Mouse (Mus musculus) left cerebral cortex, postnatal 25 days (tissue): Measurements from ENCODE around the gene Cap2. TPM values are rescaled to one million over a fixed set of nuclear protein-coding genes. Genes with fewer than 3 reads are reported as not detected.
A peak's percentile ranks its signal among the peaks of the same experiment; 100 is the strongest.

Source experiments
- DNase-seq, 2 experiments: peaks; one replicate each; pipeline ENCODE4 v3.0.0; 2022; ENCODE audit warnings: low spot score in 2 of 2, mixed read lengths in 1 of 2
- intact Hi-C: fragments of 180-260 bp; cut with DNase I; formaldehyde crosslinking; loops from one replicate; pipeline ENCODE4 v1.15.1; 2025
- total RNA-seq, 2 experiments: library from RNA; stranded (reverse); gene quantifications; 2 replicates each; pipeline ENCODE4 v1.2.3; 2021

Gene Cap2
- total RNA-seq, 2 experiments from 2014 or later = 252 to 280 TPM

DNA sequence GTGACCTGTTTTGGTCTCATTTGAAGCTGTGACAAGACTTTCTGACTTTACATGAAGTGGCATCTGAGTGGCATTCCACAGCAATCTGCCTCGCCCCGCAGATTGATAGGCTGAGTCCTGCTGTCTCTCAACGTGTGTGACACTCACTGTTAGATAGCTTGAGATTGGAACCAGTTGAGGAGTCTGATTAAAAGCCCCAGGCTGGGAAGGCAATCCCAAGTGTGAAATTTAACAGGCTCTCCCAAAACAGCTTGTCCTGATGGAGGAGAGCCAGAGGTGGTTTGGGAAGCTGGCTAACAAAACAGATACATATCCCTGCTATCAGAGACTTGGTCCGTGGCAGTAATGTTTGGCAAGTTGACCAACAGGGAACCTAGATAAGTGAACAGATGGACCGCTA, 21.6 kb downstream of the Cap2 start:
- peak in 1 of 2 experiments; percentile 74 for DNase-seq
- intact Hi-C loops = no loop called here

- intact Hi-C loops = no loop called here
- peak; percentile 51 to 88 for DNase-seq
These were observed 22.1 kb downstream of the Cap2 start for GRCm38 (mm10) chr13:46523712-46524111.

DNA sequence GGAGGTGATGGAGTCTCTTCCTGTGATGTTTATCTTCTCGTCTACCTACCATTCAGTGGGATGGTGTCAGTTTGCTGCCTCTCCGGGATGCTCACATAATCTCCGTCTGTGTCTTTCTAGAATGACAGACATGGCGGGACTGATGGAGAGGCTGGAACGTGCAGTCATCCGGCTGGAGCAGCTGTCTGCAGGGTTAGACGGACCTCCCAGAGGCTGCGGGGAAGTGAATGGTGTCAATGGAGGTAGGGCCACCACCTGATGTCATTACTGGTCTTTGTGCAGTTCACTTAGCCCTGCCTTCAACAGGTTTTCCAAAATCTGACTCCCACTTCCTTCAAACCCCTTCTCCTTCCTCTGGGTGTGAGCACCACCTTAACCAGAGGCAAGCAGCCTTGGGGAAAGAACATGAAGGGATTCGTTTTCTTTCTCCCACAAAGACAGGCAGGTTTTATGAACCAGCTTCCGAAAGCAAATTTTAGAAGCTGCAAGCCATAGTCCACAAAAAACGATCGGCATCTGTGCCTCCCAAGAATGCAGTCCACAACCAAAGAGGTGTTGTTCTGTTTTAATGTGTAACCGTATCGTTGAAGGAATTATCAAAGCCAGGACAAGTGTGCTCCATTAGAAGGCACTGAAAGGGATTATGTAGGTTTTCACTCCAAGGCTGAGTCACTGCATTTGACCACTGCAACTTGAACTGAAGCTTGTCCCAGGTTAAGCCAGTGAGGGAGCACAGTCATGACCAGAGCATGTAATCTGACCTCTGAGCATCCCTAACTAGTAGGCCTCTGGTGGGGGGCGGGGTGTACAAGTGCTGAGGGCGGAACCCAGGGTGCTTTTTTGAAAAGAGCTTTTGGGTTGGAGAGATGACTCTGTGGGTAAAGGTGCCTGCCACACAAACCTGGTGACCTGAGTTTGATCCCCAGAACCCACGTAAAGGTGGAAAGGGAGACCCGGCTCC, 23.9 kb downstream of the Cap2 start:
- DNase-seq = no peak
- intact Hi-C loops = no loop called here

DNA sequence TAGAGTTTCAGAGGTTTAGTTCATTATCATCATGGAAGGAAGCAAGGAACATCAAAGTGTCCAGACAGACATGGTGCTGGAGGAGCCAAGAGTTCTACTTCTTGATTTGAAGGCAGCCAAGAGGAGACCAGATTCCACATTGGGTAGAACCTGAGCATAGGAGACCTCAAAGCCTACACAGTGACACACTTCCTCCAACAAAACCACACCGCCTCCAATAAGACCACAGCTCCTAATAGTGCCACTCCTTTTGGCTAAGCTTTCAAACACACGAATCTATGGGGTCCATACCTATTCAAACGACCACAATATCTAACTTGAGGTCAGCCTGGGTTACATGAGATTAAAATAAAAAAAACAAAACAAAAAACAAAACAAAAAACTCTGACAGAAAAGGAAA, 25.0 kb downstream of the Cap2 start:
- intact Hi-C loops = no loop called here
- DNase-seq = no peak

DNA sequence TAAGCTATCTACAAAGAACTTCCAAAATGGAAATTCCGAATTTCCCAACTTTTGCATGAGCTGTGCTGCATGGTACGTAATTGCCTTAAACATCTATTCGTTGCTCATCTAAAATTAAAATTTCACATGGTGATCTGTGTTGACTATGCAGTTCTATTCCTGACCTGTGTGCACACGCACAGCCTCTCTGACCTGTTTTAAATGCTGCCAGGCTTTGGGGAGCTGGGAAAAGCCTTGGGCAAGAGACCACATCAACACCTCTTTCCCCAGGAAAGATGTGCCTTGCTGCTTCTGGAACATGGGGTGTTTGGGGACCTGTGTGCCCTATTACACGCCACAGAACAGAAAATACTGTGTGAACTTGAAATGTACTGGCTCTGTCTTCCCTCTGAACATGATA, 25.7 kb downstream of the Cap2 start:
- no peak for DNase-seq
- intact Hi-C loops = no loop called here

- intact Hi-C loops = no loop called here
- DNase-seq = no peak
These were observed 27.4 kb downstream of the Cap2 start for GRCm38 (mm10) chr13:46529037-46529436.

GRCm38 (mm10) chr13:46530546-46530945, 28.9 kb downstream of the Cap2 start:
- no peak for DNase-seq
- intact Hi-C loops = no loop called here

- intact Hi-C loops = no loop called here
- DNase-seq = no peak
These were observed 30.0 kb downstream of the Cap2 start for GRCm38 (mm10) chr13:46531676-46532075.

- intact Hi-C loops = no loop called here
These were observed 30.6 kb downstream of the Cap2 start for GRCm38 (mm10) chr13:46532276-46532675.

GRCm38 (mm10) chr13:46533342-46534129, 31.9 kb downstream of the Cap2 start:
- intact Hi-C loops = no loop called here
- no peak for DNase-seq

More at GRCm38 (mm10) chr13:46532276-46532675, 30.6 kb downstream of the Cap2 start:
- no peak for DNase-seq

DNA sequence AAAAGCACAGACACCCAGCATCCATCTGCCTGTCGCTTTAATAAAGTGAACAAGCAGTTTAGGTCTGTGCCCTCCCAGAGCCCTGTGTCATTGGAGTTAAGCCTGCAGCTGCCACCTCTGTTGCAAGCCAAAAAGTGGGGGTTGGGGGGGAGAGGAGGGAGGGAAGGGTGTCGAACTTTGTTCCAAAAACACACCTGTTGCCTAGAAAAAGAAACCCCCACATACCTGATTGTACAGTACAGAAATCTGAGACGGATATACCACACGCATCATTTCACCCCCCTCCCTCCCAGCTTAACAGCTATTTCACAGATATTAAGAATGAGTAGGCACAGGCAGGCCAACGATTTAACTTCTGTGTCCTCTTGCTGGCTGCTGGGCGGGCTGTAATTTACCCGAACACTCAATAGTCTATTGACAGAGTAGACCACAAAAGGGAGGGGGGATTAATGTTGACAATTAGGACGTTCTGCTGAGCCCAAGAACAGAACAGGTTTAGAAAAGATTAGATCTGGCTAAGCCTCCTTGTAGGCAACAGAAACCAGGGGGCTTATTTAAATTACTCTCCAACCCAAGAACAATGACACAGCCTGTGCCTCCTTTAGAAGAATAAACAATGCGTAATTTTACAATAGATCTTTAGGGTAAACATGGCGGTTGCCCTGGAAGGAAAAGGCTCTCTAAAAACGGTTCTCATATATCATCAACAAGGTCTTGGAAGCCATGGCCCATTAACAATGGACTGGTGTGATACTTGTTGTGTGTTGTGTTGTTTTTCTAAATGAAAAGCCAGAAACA, 32.7 kb downstream of the Cap2 start:
- no peak for DNase-seq
- intact Hi-C loops = no loop called here

DNA sequence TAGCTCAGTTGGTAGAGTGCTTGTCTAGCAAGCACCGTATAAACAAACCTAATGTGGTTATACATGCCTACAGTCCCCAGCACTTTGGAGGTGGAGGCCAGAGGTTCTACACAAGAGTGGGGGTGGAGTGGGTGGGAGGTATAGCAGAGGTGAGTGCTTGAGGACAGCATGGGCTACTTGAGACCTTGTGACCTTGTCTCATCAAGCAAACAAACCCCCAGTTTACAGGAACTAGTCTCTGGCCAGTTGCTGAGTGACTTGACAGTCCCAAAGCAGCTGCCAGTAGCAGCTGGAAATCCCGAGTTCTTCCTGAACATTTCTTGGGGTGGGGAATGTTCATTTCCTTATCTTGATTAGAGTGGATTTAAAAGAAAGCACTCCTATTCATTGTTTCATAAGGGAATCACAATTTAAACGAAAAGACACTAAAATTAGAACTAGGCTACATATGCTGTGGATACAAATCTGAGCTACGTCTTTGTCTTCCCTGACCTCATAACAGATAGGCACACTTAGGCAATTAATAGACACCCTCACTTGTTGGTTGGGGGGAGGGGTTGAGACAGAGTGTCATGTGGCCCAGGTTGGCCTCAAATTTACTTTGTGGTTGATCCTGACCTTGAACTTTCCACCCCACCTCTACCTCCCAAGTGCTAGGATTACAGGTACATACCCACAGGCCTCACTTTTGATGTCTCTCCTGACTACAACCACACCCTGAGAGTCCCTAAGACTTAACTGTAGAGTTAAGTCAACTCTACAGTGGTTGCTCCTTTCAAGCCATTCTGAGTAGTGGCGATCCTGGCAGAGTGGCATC, 33.5 kb downstream of the Cap2 start:
- intact Hi-C loops = no loop called here
- no peak for DNase-seq

- no peak for DNase-seq
- intact Hi-C loops = no loop called here
These were observed 37.6 kb downstream of the Cap2 start for GRCm38 (mm10) chr13:46539284-46539683.

GRCm38 (mm10) chr13:46540943-46541342, 39.3 kb downstream of the Cap2 start:
- intact Hi-C loops = loop anchor here (5.0 kb wide), 1 partner anchor 91 kb away; no protein-coding TSS in a partner anchor
- DNase-seq = no peak

DNA sequence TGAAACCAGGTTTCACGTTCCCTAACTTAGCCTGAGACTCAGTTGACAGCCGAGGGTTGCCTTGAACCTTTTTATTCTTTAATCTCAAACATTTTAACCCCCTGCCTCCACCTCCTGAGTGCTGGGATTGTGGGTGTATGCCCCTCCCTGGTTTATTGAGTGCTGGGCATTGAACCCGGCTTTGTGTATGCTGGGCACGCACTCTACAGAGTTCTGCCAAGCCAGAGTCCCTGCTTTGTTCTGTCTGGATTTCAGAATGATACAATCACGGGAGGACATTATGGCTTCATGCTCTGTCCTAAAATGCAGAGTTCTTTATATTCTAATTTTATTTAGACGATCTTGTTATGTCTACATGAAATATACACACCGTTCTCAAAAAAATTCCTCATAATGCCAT, 41.1 kb downstream of the Cap2 start:
- intact Hi-C loops = loop anchor here (5.0 kb wide), 1 partner anchor 90 kb away; no protein-coding TSS in a partner anchor
- DNase-seq = no peak

DNA sequence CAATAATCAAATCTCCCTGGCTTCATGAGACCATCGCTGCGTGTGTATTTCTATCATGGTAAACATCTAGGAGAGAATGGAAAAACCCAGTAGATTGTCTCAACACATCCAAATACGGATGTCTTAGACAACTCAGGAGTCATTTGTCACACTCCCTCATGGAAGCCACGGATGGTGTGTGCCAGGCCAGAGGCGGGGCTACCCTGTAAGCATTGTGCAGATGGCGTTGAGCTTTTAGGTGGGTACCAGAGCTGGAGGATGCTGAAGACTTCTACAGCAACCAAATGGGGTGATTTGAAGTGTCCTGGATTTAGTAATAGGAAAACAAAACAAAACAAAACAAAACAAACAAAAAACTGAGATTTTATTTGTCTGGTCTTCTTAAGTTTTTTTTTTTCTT, 43.0 kb downstream of the Cap2 start:
- DNase-seq = no peak
- intact Hi-C loops = loop anchor here (5.0 kb wide), 1 partner anchor 88 kb away; no protein-coding TSS in a partner anchor

- DNase-seq = no peak
- intact Hi-C loops = no loop called here
These were observed 43.4 kb downstream of the Cap2 start for GRCm38 (mm10) chr13:46545081-46545480.

- no peak for DNase-seq
- intact Hi-C loops = no loop called here
These were observed 45.2 kb downstream of the Cap2 start for GRCm38 (mm10) chr13:46546846-46547245.

GRCm38 (mm10) chr13:46547253-46547652, 45.6 kb downstream of the Cap2 start:
- intact Hi-C loops = no loop called here

More at GRCm38 (mm10) chr13:46547253-46547652, 45.6 kb downstream of the Cap2 start:
- no peak for DNase-seq
